Mouse (Mus musculus) bone marrow, adult 2 months (tissue): ENCODE data around the gene 2610507B11Rik.

Source experiments
- CTCF ChIP-seq: fragments of 200-500 bp; IDR thresholded peaks from 2 replicates; pipeline ENCODE4 v1.5.1; 2011; ENCODE audit warnings: low read length, control low read depth; ENCODE audit not compliant: control insufficient read depth, insufficient read depth
- POLR2A ChIP-seq: fragments of 200-500 bp; IDR thresholded peaks from 2 replicates; pipeline ENCODE4 v1.6.1; 2011; ENCODE audit warnings: low read depth, mild to moderate bottlenecking, control low read depth, low read length, borderline replicate concordance; ENCODE audit not compliant: control insufficient read depth

DNA sequence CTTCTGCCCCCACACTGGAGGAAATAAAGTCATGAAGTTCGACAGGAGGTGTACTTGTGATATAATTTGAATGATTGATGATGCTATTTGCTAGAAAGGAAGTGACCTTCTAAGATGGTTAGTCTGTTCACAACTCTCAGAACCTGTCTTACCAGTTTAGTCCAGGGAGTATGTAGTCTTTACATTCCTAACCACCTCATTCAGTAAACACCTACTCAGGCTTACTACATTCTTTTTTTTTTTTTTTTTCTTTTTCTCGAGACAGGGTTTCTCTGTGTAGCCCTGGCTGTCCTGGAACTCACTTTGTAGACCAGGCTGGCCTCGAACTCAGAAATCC lies 14.6 kb upstream of the 2610507B11Rik start:
- TF ChIP-seq POLR2A: no peak
- TF ChIP-seq CTCF: no peak
